Mouse (Mus musculus): ENCODE data around the gene Pde10a. TPM values are rescaled to one million over a fixed set of nuclear protein-coding genes. Genes with fewer than 3 reads are reported as not detected.

The Pde10a gene
- polyA plus RNA-seq, 1 experiment, result 2.0 TPM

GRCm38 (mm10) chr17:8658751-8659454 is 133.7 kb downstream of the Pde10a start:
- TF ChIP-seq POLR2A (IDR thresholded peaks at IDR 0.05; ENCODE audit: low read depth, low read length) (no peak), CTCF (conservative IDR thresholded peaks at IDR 0.05; ENCODE audit: insufficient read depth, insufficient read length, low read depth, low read length) (no peak)
- WGBS, result 55% methylated on average over 16 of the region's 16 CpGs
- Histone ChIP-seq H3K4me1 (ENCODE audit: control insufficient read depth, insufficient read depth, low read length) (no peaks in the 10 kb centered on the region), H3K4me3 (ENCODE audit: insufficient read depth, low read depth, low read length) (no peak overlapping the region), H3K36me3 (ENCODE audit: control insufficient read depth, insufficient read depth, low read length) (no peaks in the 10 kb centered on the region), H3K27me3 (replicated peaks; ENCODE audit: control insufficient read depth, insufficient read depth, low read length) (no peaks in the 10 kb centered on the region), H3K27ac (ENCODE audit: insufficient read depth, low read depth, low read length) (no peak overlapping the region)
- DNase-seq, result peak; percentile 88

- H3K27me3 ChIP-seq (replicated peaks; ENCODE audit: control insufficient read depth, insufficient read depth, low read length), result no peaks in the 10 kb centered on the region
- H3K4me3 ChIP-seq (ENCODE audit: insufficient read depth, low read depth, low read length), result no peak overlapping the region
- no peaks in the 10 kb centered on the region for H3K4me1 ChIP-seq (ENCODE audit: control insufficient read depth, insufficient read depth, low read length)
- TF ChIP-seq POLR2A (IDR thresholded peaks at IDR 0.05; ENCODE audit: low read depth, low read length) (no peak), CTCF (conservative IDR thresholded peaks at IDR 0.05; ENCODE audit: insufficient read depth, insufficient read length, low read depth, low read length) (no peak)
- DNase-seq, result no peak
- no peaks in the 10 kb centered on the region for H3K36me3 ChIP-seq (ENCODE audit: control insufficient read depth, insufficient read depth, low read length)
- no peak overlapping the region for H3K27ac ChIP-seq (ENCODE audit: insufficient read depth, low read depth, low read length)
- WGBS, result 79% methylated on average over 5 of the region's 5 CpGs
Observed at GRCm38 (mm10) chr17:8666912-8667311, 141.7 kb downstream of the Pde10a start.

GRCm38 (mm10) chr17:8674651-8675050 is 149.5 kb downstream of the Pde10a start:
- no peaks in the 10 kb centered on the region for H3K27me3 ChIP-seq (replicated peaks; ENCODE audit: control insufficient read depth, insufficient read depth, low read length)
- WGBS, result 84% methylated on average over 2 of the region's 2 CpGs
- TF ChIP-seq CTCF (conservative IDR thresholded peaks at IDR 0.05; ENCODE audit: insufficient read depth, insufficient read length, low read depth, low read length) (no peak), POLR2A (IDR thresholded peaks at IDR 0.05; ENCODE audit: low read depth, low read length) (no peak)
- H3K4me1 ChIP-seq (ENCODE audit: control insufficient read depth, insufficient read depth, low read length), result no peaks in the 10 kb centered on the region
- H3K27ac ChIP-seq (ENCODE audit: insufficient read depth, low read depth, low read length), result no peak overlapping the region
- H3K36me3 ChIP-seq (ENCODE audit: control insufficient read depth, insufficient read depth, low read length), result no peaks in the 10 kb centered on the region
- H3K4me3 ChIP-seq (ENCODE audit: insufficient read depth, low read depth, low read length), result no peak overlapping the region
- DNase-seq, result no peak

- no peaks in the 10 kb centered on the region for H3K36me3 ChIP-seq (ENCODE audit: control insufficient read depth, insufficient read depth, low read length)
- no peak overlapping the region for H3K4me3 ChIP-seq (ENCODE audit: insufficient read depth, low read depth, low read length)
- no peaks in the 10 kb centered on the region for H3K27me3 ChIP-seq (replicated peaks; ENCODE audit: control insufficient read depth, insufficient read depth, low read length)
- no peaks in the 10 kb centered on the region for H3K4me1 ChIP-seq (ENCODE audit: control insufficient read depth, insufficient read depth, low read length)
- TF ChIP-seq POLR2A (IDR thresholded peaks at IDR 0.05; ENCODE audit: low read depth, low read length) (no peak), CTCF (conservative IDR thresholded peaks at IDR 0.05; ENCODE audit: insufficient read depth, insufficient read length, low read depth, low read length) (no peak)
- no peak for DNase-seq
- H3K27ac ChIP-seq (ENCODE audit: insufficient read depth, low read depth, low read length), result no peak overlapping the region
- WGBS, result 78% methylated on average over 7 of the region's 7 CpGs
Observed at GRCm38 (mm10) chr17:8686356-8686755, 161.2 kb downstream of the Pde10a start.

GRCm38 (mm10) chr17:8688096-8688495 is 162.9 kb downstream of the Pde10a start:
- TF ChIP-seq POLR2A (IDR thresholded peaks at IDR 0.05; ENCODE audit: low read depth, low read length) (no peak), CTCF (conservative IDR thresholded peaks at IDR 0.05; ENCODE audit: insufficient read depth, insufficient read length, low read depth, low read length) (no peak)
- H3K27me3 ChIP-seq (replicated peaks; ENCODE audit: control insufficient read depth, insufficient read depth, low read length), result no peaks in the 10 kb centered on the region
- no peaks in the 10 kb centered on the region for H3K36me3 ChIP-seq (ENCODE audit: control insufficient read depth, insufficient read depth, low read length)
- no peak overlapping the region for H3K4me3 ChIP-seq (ENCODE audit: insufficient read depth, low read depth, low read length)
- no peak for DNase-seq
- no peaks in the 10 kb centered on the region for H3K4me1 ChIP-seq (ENCODE audit: control insufficient read depth, insufficient read depth, low read length)
- WGBS, result 55% methylated on average over 3 of the region's 3 CpGs
- H3K27ac ChIP-seq (ENCODE audit: insufficient read depth, low read depth, low read length), result no peak overlapping the region

- TF ChIP-seq CTCF (conservative IDR thresholded peaks at IDR 0.05; ENCODE audit: insufficient read depth, insufficient read length, low read depth, low read length) (no peak), POLR2A (IDR thresholded peaks at IDR 0.05; ENCODE audit: low read depth, low read length) (no peak)
- H3K27me3 ChIP-seq (replicated peaks; ENCODE audit: control insufficient read depth, insufficient read depth, low read length), result no peaks in the 10 kb centered on the region
- H3K4me3 ChIP-seq (ENCODE audit: insufficient read depth, low read depth, low read length), result no peak overlapping the region
- H3K36me3 ChIP-seq (ENCODE audit: control insufficient read depth, insufficient read depth, low read length), result no peaks in the 10 kb centered on the region
- 55% methylated on average over 1 of the region's 1 CpGs for WGBS
- peak overlapping the region; percentile 92 for H3K27ac ChIP-seq (ENCODE audit: insufficient read depth, low read depth, low read length)
- DNase-seq, result peak; percentile 76
- H3K4me1 ChIP-seq (ENCODE audit: control insufficient read depth, insufficient read depth, low read length), result peaks cover 7% of the 10 kb centered on the region
Observed at GRCm38 (mm10) chr17:8698265-8698664, 173.1 kb downstream of the Pde10a start.

GRCm38 (mm10) chr17:8698793-8699192 is 173.6 kb downstream of the Pde10a start:
- WGBS, result 53% methylated on average over 3 of the region's 3 CpGs
- peak; percentile 92 for DNase-seq
- no peak overlapping the region for H3K4me3 ChIP-seq (ENCODE audit: insufficient read depth, low read depth, low read length)
- H3K36me3 ChIP-seq (ENCODE audit: control insufficient read depth, insufficient read depth, low read length), result no peaks in the 10 kb centered on the region
- no peaks in the 10 kb centered on the region for H3K27me3 ChIP-seq (replicated peaks; ENCODE audit: control insufficient read depth, insufficient read depth, low read length)
- peaks cover 7% of the 10 kb centered on the region for H3K4me1 ChIP-seq (ENCODE audit: control insufficient read depth, insufficient read depth, low read length)
- peak overlapping the region; percentile 92; the same call in 1 of the 2 replicates for H3K27ac ChIP-seq (ENCODE audit: insufficient read depth, low read depth, low read length)
- TF ChIP-seq CTCF (conservative IDR thresholded peaks at IDR 0.05; ENCODE audit: insufficient read depth, insufficient read length, low read depth, low read length) (no peak), POLR2A (IDR thresholded peaks at IDR 0.05; ENCODE audit: low read depth, low read length) (no peak)
